Mouse (Mus musculus) thymus, adult 2 months (tissue): ENCODE results near the gene Mn1. TPM values are rescaled to one million over a fixed set of nuclear protein-coding genes. Genes with fewer than 3 reads are reported as not detected.

Source experiments
- DNase-seq: peaks from one replicate; pipeline ENCODE4 v3.0.0; 2021
- H3K27ac ChIP-seq: fragments of 200-500 bp; 2 replicates; pipeline ENCODE4 v1.5.1; 2012; ENCODE audit warnings: low read length, control low read depth; ENCODE audit not compliant: control insufficient read depth, insufficient read depth
- H3K27me3 ChIP-seq: fragments of 200-500 bp; 2 replicates; pipeline ENCODE4 v1.6.1; 2012; ENCODE audit warnings: mild to moderate bottlenecking, low read length, moderate library complexity, mixed read lengths; ENCODE audit not compliant: control insufficient read depth, insufficient read depth
- H3K36me3 ChIP-seq: fragments of 200-500 bp; 2 replicates; pipeline ENCODE4 v1.6.1; 2012; ENCODE audit warnings: mild to moderate bottlenecking, low read length, moderate library complexity; ENCODE audit not compliant: control insufficient read depth, insufficient read depth
- H3K4me1 ChIP-seq: fragments of 200-500 bp; replicated peaks from 2 replicates; pipeline ENCODE4 v1.6.1; 2012; ENCODE audit warnings: low read length; ENCODE audit not compliant: control insufficient read depth, insufficient read depth
- H3K4me3 ChIP-seq: fragments of 200-500 bp; 2 replicates; pipeline ENCODE4 v1.5.1; 2012; ENCODE audit warnings: mild to moderate bottlenecking, low read length, control low read depth, moderate library complexity; ENCODE audit not compliant: control insufficient read depth, insufficient read depth
- CTCF ChIP-seq: fragments of 200-500 bp; IDR thresholded peaks from 2 replicates; pipeline ENCODE4 v1.5.1; 2012; ENCODE audit warnings: mild to moderate bottlenecking, control low read depth, low read length, moderate library complexity, borderline replicate concordance; ENCODE audit not compliant: control insufficient read depth, poor library complexity, insufficient read depth; ENCODE audit errors: extremely low read depth
- POLR2A ChIP-seq: fragments of 200-500 bp; IDR thresholded peaks from 2 replicates; pipeline ENCODE4 v1.6.1; 2012; ENCODE audit warnings: mild to moderate bottlenecking, low read length, control low read depth, moderate library complexity; ENCODE audit not compliant: control insufficient read depth, poor library complexity, insufficient read depth; ENCODE audit errors: extremely low read depth
- WGBS: fragments of 180-500 bp; shearing (Covaris S2); methylation state at CpG from one replicate; pipeline ENCODE4 v1.1.7; 2018; 5-methylcytosine and 5-hydroxymethylcytosine counted together
- polyA plus RNA-seq: library from polyadenylated mRNA; depleted of rRNA; stranded (reverse); fragments of >200 nt; gene quantifications from 2 replicates; pipeline ENCODE4 v1.2.3, GENCODE M21; 2012; rRNA removed

Mn1 gene
- polyA plus RNA-seq, 1 experiment = 3.4 TPM

- WGBS = 86% methylated on average over 12 of the region's 12 CpGs
- H3K27ac ChIP-seq = peak overlapping the region; percentile 64; the same call in 1 of the 2 replicates
- DNase-seq = no peak
Observed at GRCm38 (mm10) chr5:111506410-111506809, 89.2 kb downstream of the Mn1 start.

More at GRCm38 (mm10) chr5:111506410-111506809, 89.2 kb downstream of the Mn1 start:
- peaks cover 57% of the 10 kb centered on the region for H3K4me1 ChIP-seq
- no peaks in the 10 kb centered on the region for H3K27me3 ChIP-seq
- no peaks in the 10 kb centered on the region for H3K36me3 ChIP-seq
- no peak overlapping the region for H3K4me3 ChIP-seq
- TF ChIP-seq CTCF (no peak), POLR2A (no peak)

Other genes with a start within 250 kb of the Mn1 start
- 70.0 and 79.4 TPM in 2 replicates for gene Pitpnb, start 86.6 kb upstream of the Mn1 start, polyA plus RNA-seq